Mouse (Mus musculus): ENCODE measurements around the gene Mrvi1. TPM values are rescaled to one million over a fixed set of nuclear protein-coding genes. Genes with fewer than 3 reads are reported as not detected.

The Mrvi1 gene
- polyA plus RNA-seq (2017; shearing (Covaris generic)): 1.3 TPM

DNA sequence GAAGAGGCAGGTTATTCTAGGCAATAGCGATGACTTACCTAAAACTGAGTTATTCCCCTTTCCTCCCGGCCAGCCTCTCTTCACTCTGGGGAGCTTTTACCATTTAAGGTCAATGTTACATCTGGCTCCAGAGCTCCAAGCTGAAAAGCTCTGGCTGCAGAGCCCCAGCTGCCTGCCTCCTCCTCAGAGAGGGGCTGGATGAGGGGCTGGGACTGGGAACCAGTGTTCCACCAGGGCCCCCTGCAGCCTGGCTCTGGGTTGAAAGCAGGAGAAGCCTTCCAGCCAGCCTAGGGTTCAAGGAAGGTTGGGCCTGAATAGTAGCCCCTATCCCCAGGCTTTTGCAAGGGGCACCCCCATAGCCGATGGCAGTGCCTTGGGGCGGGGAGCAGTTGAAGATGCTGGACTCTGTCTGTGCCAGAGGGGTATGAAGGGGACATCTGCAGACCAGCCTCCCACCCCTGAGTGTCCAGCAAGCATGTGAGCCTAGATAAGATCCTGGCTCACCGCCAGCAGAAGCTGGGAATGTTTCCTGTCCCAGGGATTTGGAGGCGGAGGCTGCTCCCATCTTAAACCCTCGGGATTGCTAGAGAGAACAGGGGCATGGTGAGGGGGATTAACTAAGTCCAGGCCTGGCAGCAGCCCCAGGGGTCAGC, at the start of gene Mrvi1:
Mrvi1 (minus strand) TSS at position 409 of the 653 bp plus-strand sequence.

GRCm38 (mm10) chr7:111028281-111029045, 46.2 kb upstream of the Mrvi1 start, which contains the start of gene Ctr9:
Ctr9 (plus strand) TSS chr7:111028951.

GRCm38 (mm10) chr7:110862751-110863289, 119.4 kb downstream of the Mrvi1 start, which contains the start of gene Lyve1:
Lyve1 (minus strand) TSS chr7:110863239.

GRCm38 (mm10) chr7:110843916-110844874, 138.1 kb downstream of the Mrvi1 start, which contains the start of gene Rnf141:
Rnf141 (minus strand) TSS chr7:110844457.

Other genes starting within 250 kb of the Mrvi1 start
- gene Ampd3, start 214.3 kb downstream of the Mrvi1 start, polyA plus RNA-seq (2017; shearing (Covaris generic)): 23.4 TPM
- gene Rnf141, start 138.0 kb downstream of the Mrvi1 start, polyA plus RNA-seq (2017; shearing (Covaris generic)): 13.7 TPM
- 0.06 TPM for gene Lyve1, start 119.2 kb downstream of the Mrvi1 start, polyA plus RNA-seq (2017; shearing (Covaris generic))
- gene Ctr9, start 46.5 kb upstream of the Mrvi1 start, polyA plus RNA-seq (2017; shearing (Covaris generic)): 62.0 TPM
- 872 TPM for gene Eif4g2, start 100.6 kb upstream of the Mrvi1 start, polyA plus RNA-seq (2017; shearing (Covaris generic))